Mouse (Mus musculus): ENCODE measurements around the gene Gipc2. TPM values are rescaled to one million over a fixed set of nuclear protein-coding genes. Genes with fewer than 3 reads are reported as not detected.

Gene Gipc2
- 0.21 and 2.6 TPM in 2 replicates for polyA plus RNA-seq (2012; rRNA removed; ENCODE audit: low replicate concordance)

GRCm38 (mm10) chr3:152166099-152166423 is at the start of gene Gipc2:
TSS of gene Gipc2 (minus strand) at chr3:152166230.

GRCm38 (mm10) chr3:152209967-152210634 is 44.1 kb upstream of the Gipc2 start, which contains the start of the genes Dnajb4 and Fubp1:
TSS of gene Dnajb4 (minus strand) at chr3:152210302.
TSS of gene Fubp1 (plus strand) at chr3:152210422.

Other genes starting within 250 kb of the Gipc2 start
- 9.9 and 11.0 TPM in 2 replicates for gene Dnajb4, start 44.1 kb upstream of the Gipc2 start, polyA plus RNA-seq (2012; rRNA removed; ENCODE audit: low replicate concordance)
- 53.2 and 126 TPM in 2 replicates for gene Fubp1, start 44.2 kb upstream of the Gipc2 start, polyA plus RNA-seq (2012; rRNA removed; ENCODE audit: low replicate concordance)
- 0.33 and 0.93 TPM in 2 replicates for gene Nexn, start 100.1 kb upstream of the Gipc2 start, polyA plus RNA-seq (2012; rRNA removed; ENCODE audit: low replicate concordance)
- gene Miga1, start 174.2 kb upstream of the Gipc2 start, polyA plus RNA-seq (2012; rRNA removed; ENCODE audit: low replicate concordance), result 1.6 and 9.1 TPM in 2 replicates
- 18.1 and 24.7 TPM in 2 replicates for gene Usp33, start 180.2 kb upstream of the Gipc2 start, polyA plus RNA-seq (2012; rRNA removed; ENCODE audit: low replicate concordance)
- 18.0 and 31.7 TPM in 2 replicates for gene Zzz3, start 229.2 kb upstream of the Gipc2 start, polyA plus RNA-seq (2012; rRNA removed; ENCODE audit: low replicate concordance)

Data from subcutaneous adipose tissue, adult 2 months (tissue).